Comparison of ENCODE assay signal across 8 mouse cellular contexts in genomic region chrX:96455149-96455548, GRCm38 (mm10). TPM values are rescaled to one million over a fixed set of nuclear protein-coding genes. Genes with fewer than 3 reads are reported as not detected.
DNase-seq lines count a peak whose midpoint lies in the region; ATAC-seq and TF ChIP-seq lines count a peak whose summit lies in the region.
"Had no signal": no experiment of that assay in that cellular context is flagged by ENCODE, and none has a peak within 500 bp of the region (broad histone marks: within the 10 kb centered on the region; RNA-seq: fewer than 3 reads in every experiment).

Heph (plus strand) TSS chrX:96455359.

- no peak for TF ChIP-seq CTCF in lung, postnatal 0 days (IDR thresholded peaks at IDR 0.05)

- no peaks in the 10 kb centered on the region for H3K9me3 ChIP-seq in lung, postnatal 0 days (ENCODE audit: low read length)
- H3K9me3 ChIP-seq in hindbrain, embryonic 13.5 days = no peaks in the 10 kb centered on the region
- H3K9me3 ChIP-seq in limb, embryonic 13.5 days = no peaks in the 10 kb centered on the region
- H3K9me3 ChIP-seq: liver, embryonic 13.5 days had no signal

- H3K9ac ChIP-seq in lung, postnatal 0 days (replicated peaks; ENCODE audit: low read depth) = no peak within 1 kb of the TSS
- H3K9ac ChIP-seq in hindbrain, embryonic 13.5 days = no peak within 1 kb of the TSS
- peak within 1 kb of the TSS; percentile 50; the same call in 1 of the 2 replicates for H3K9ac ChIP-seq in limb, embryonic 13.5 days
- H3K9ac ChIP-seq: liver, embryonic 13.5 days had no signal

- no peaks in the 10 kb centered on the region for H3K27me3 ChIP-seq in lung, postnatal 0 days (replicated peaks; ENCODE audit: insufficient read depth, low read length)
- H3K27me3 ChIP-seq in hindbrain, embryonic 13.5 days = no peaks in the 10 kb centered on the region
- H3K27me3 ChIP-seq in limb, embryonic 13.5 days = no peaks in the 10 kb centered on the region
- H3K27me3 ChIP-seq: liver, embryonic 13.5 days had no signal

- no peak for ATAC-seq in lung, postnatal 0 days
- no peak for ATAC-seq in hindbrain, embryonic 13.5 days (ENCODE audit: low FRiP score)
- ATAC-seq in limb, embryonic 13.5 days (ENCODE audit: low FRiP score, low read depth) = no peak
- no peak for ATAC-seq in CD4-positive, CD25-positive, alpha-beta regulatory T cell, adult 4 months

- TF ChIP-seq EP300 in lung, postnatal 0 days (IDR thresholded peaks at IDR 0.05) = no peak

- H3K36me3 ChIP-seq in lung, postnatal 0 days (ENCODE audit: insufficient read depth, low read length) = no peaks in the 10 kb centered on the region
- H3K36me3 ChIP-seq in hindbrain, embryonic 13.5 days = no peaks in the 10 kb centered on the region
- H3K36me3 ChIP-seq in limb, embryonic 13.5 days = no peaks in the 10 kb centered on the region
- H3K36me3 ChIP-seq: liver, embryonic 13.5 days had no signal

- WGBS in lung, postnatal 0 days = 58% methylated on average over 2 of the region's 2 CpGs
- 61% methylated on average over 2 of the region's 2 CpGs for WGBS in hindbrain, embryonic 13.5 days
- WGBS in limb, embryonic 13.5 days = 34% methylated on average over 2 of the region's 2 CpGs

- peak within 1 kb of the TSS; percentile 32; the same call in 1 of the 2 replicates for H3K4me2 ChIP-seq in lung, postnatal 0 days (replicated peaks; ENCODE audit: low read depth, low read length)
- peak within 1 kb of the TSS; percentile 25 for H3K4me2 ChIP-seq in hindbrain, embryonic 13.5 days
- peak within 1 kb of the TSS; percentile 52 for H3K4me2 ChIP-seq in limb, embryonic 13.5 days (replicated peaks)
- H3K4me2 ChIP-seq: liver, embryonic 13.5 days had no signal

- peak within 1 kb of the TSS; percentile 31 for H3K4me3 ChIP-seq in lung, postnatal 0 days (ENCODE audit: low read depth, low read length)
- H3K4me3 ChIP-seq in hindbrain, embryonic 13.5 days = peak within 1 kb of the TSS; percentile 15; the same call in 1 of the 2 replicates
- peak within 1 kb of the TSS; percentile 41 for H3K4me3 ChIP-seq in limb, embryonic 13.5 days
- H3K4me3 ChIP-seq: liver, embryonic 13.5 days had no signal

- no peak within 1 kb of the TSS for H3K27ac ChIP-seq in lung, postnatal 0 days (ENCODE audit: low read length)
- H3K27ac ChIP-seq in hindbrain, embryonic 13.5 days = no peak within 1 kb of the TSS
- H3K27ac ChIP-seq in limb, embryonic 13.5 days = no peak within 1 kb of the TSS
- H3K27ac ChIP-seq: liver, embryonic 13.5 days had no signal

- no peaks in the 10 kb centered on the region for H3K4me1 ChIP-seq in lung, postnatal 0 days (ENCODE audit: insufficient read depth, low read depth, low read length)
- no peaks in the 10 kb centered on the region for H3K4me1 ChIP-seq in hindbrain, embryonic 13.5 days (replicated peaks)
- no peaks in the 10 kb centered on the region for H3K4me1 ChIP-seq in limb, embryonic 13.5 days
- H3K4me1 ChIP-seq: liver, embryonic 13.5 days had no signal

- peak; percentile 4 for DNase-seq in lung, postnatal 0 days (ENCODE audit: low spot score)
- DNase-seq in lung, postnatal 25 days (ENCODE audit: low spot score) = no peak
- DNase-seq in yolk sac, embryonic 10.5 days (ENCODE audit: low spot score) = peak; percentile 10
- no peak for DNase-seq in thymus, postnatal 0 days (ENCODE audit: low spot score)
- DNase-seq: liver, embryonic 13.5 days had no signal

RNA-seq across cellular contexts. Expression of gene Heph, which starts in this region (rescaled TPM):
- 5.5 and 7.8 TPM in 2 replicates for polyA plus RNA-seq in lung, postnatal 0 days (2015; fragmentation: Nextera tagmentation; extraction: Ambion mirVana)
- polyA plus RNA-seq in hindbrain, embryonic 13.5 days (2015; fragmentation: Nextera tagmentation; extraction: Ambion mirVana) = 5.7 and 6.1 TPM in 2 replicates
- 22.6 and 25.0 TPM in 2 replicates for polyA plus RNA-seq in limb, embryonic 13.5 days (2015; fragmentation: Nextera tagmentation; extraction: Ambion mirVana)
- polyA plus RNA-seq in CD4-positive, CD25-positive, alpha-beta regulatory T cell, adult 4 months (2017; shearing (Covaris generic)) = not detected
- polyA plus RNA-seq in thymus, postnatal 0 days (2015; fragmentation: Nextera tagmentation; extraction: Ambion mirVana) = 2.4 TPM in 2 replicates

Comparison
In these comparisons a context has a peak if more than half of its experiments do, and no peak if none do; other contexts are left out.
1. DNase-seq: peak in lung, postnatal 0 days (single experiment) and yolk sac, embryonic 10.5 days (single experiment); none in lung, postnatal 25 days (single experiment) and thymus, postnatal 0 days (single experiment).
2. Peak in every context shown above with its lines, with median percentiles within 50 percentile points of each other: H3K4me2 ChIP-seq and H3K4me3 ChIP-seq.